12 mouse cellular contexts compared by ENCODE assay signal in the genomic region with DNA sequence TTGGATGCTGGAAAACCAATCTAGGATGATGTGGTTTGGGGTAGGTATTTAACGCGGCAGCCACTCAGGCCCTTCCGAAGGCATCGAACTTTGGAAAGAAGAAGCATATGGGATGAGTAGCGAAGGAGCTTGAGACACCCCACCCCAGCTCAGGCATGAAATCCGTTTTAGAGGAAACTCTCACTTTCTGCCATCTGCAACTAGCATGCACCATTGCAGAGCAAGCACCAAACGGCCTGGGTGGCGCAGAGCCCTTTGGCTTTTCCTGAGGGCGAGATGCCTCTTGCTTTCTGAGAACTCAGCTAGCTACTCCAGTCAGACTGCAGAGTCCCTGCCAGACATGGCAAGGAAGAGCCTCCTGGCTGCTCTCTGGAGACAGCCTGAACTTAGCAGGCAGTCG.
DNase-seq lines count a peak whose midpoint lies in the region; ATAC-seq and TF ChIP-seq lines count a peak whose summit lies in the region.
"Had no signal": no experiment of that assay in that cellular context is flagged by ENCODE, and none has a peak within 500 bp of the region (broad histone marks: within the 10 kb centered on the region; RNA-seq: fewer than 3 reads in every experiment).

No protein-coding gene starts in this region.

- TF ChIP-seq CTCF in midbrain, postnatal 0 days (IDR thresholded peaks at IDR 0.05), result no peak

- no peaks in the 10 kb centered on the region for H3K4me1 ChIP-seq in intestine, embryonic 14.5 days (replicated peaks; ENCODE audit: control insufficient read depth, insufficient read depth, low read length)
- H3K4me1 ChIP-seq in intestine, embryonic 15.5 days (replicated peaks), result no peaks in the 10 kb centered on the region
- H3K4me1 ChIP-seq in embryonic facial prominence, embryonic 15.5 days, result peaks cover 15% of the 10 kb centered on the region
- peaks cover 41% of the 10 kb centered on the region for H3K4me1 ChIP-seq in hindbrain, embryonic 14.5 days (replicated peaks; ENCODE audit: control insufficient read depth, insufficient read depth, low read length)
- peaks cover 16% of the 10 kb centered on the region; the same call in 1 of the 2 replicates for H3K4me1 ChIP-seq in midbrain, postnatal 0 days (ENCODE audit: insufficient read depth, low read length)
- H3K4me1 ChIP-seq in liver, embryonic 12.5 days, result no peaks in the 10 kb centered on the region

- H3K27me3 ChIP-seq in intestine, embryonic 14.5 days (replicated peaks; ENCODE audit: control insufficient read depth, insufficient read depth, low read length), result no peaks in the 10 kb centered on the region
- 0 out of 2 replicates have a peak, but pooled peaks cover 9% of the 10 kb centered on the region for H3K27me3 ChIP-seq in intestine, embryonic 15.5 days (replicated peaks)
- no peaks in the 10 kb centered on the region for H3K27me3 ChIP-seq in embryonic facial prominence, embryonic 15.5 days
- no peaks in the 10 kb centered on the region for H3K27me3 ChIP-seq in hindbrain, embryonic 14.5 days (ENCODE audit: control insufficient read depth, insufficient read depth, low read length)
- H3K27me3 ChIP-seq in midbrain, postnatal 0 days (ENCODE audit: insufficient read depth, low read length), result no peaks in the 10 kb centered on the region
- peaks cover 17% of the 10 kb centered on the region; the same call in 1 of the 2 replicates for H3K27me3 ChIP-seq in liver, embryonic 12.5 days (replicated peaks)

- 58% methylated on average over 10 of the region's 10 CpGs for WGBS in intestine, embryonic 14.5 days
- WGBS in intestine, embryonic 15.5 days, result 55% methylated on average over 10 of the region's 10 CpGs
- 30% methylated on average over 10 of the region's 10 CpGs for WGBS in embryonic facial prominence, embryonic 15.5 days
- WGBS in hindbrain, embryonic 14.5 days, result 44% methylated on average over 10 of the region's 10 CpGs
- WGBS in midbrain, postnatal 0 days, result 50% methylated on average over 10 of the region's 10 CpGs
- 44% methylated on average over 10 of the region's 10 CpGs for WGBS in liver, embryonic 12.5 days (ENCODE audit: insufficient replicate concordance)

- H3K4me2 ChIP-seq in intestine, embryonic 14.5 days (ENCODE audit: low read length), result peak overlapping the region; percentile 12; the same call in 1 of the 2 replicates
- no peak overlapping the region for H3K4me2 ChIP-seq in intestine, embryonic 15.5 days (replicated peaks)
- peak overlapping the region; percentile 32 for H3K4me2 ChIP-seq in embryonic facial prominence, embryonic 15.5 days (replicated peaks)
- peak overlapping the region; percentile 42 for H3K4me2 ChIP-seq in hindbrain, embryonic 14.5 days (replicated peaks)
- H3K4me2 ChIP-seq in midbrain, postnatal 0 days (ENCODE audit: low read depth, low read length, poor library complexity, severe bottlenecking), result peak overlapping the region; percentile 39; the same call in 1 of the 2 replicates
- H3K4me2 ChIP-seq in liver, embryonic 12.5 days, result no peak overlapping the region

- no peak for ATAC-seq in intestine, embryonic 14.5 days (replicated peaks; ENCODE audit: low FRiP score, low TSS enrichment, low read depth)
- ATAC-seq in intestine, embryonic 15.5 days, result no peak
- no peak for ATAC-seq in embryonic facial prominence, embryonic 15.5 days (ENCODE audit: insufficient number of reproducible peaks, low FRiP score, low TSS enrichment, low read depth)
- ATAC-seq in hindbrain, embryonic 14.5 days (ENCODE audit: low FRiP score), result no peak
- no peak for ATAC-seq in midbrain, postnatal 0 days (ENCODE audit: low FRiP score)
- ATAC-seq in liver, embryonic 12.5 days, result no peak

- DNase-seq in intestine, embryonic 14.5 days (ENCODE audit: low spot score), result no peak
- no peak for DNase-seq in hindbrain, embryonic 14.5 days (ENCODE audit: low spot score)
- peak; percentile 8 for DNase-seq in midbrain, postnatal 0 days (ENCODE audit: low spot score)
- DNase-seq in gastrocnemius, postnatal 25 days, result no peak
- DNase-seq in right cerebral cortex, postnatal 36 days (ENCODE audit: low spot score in 2 of 2), result no peak
- DNase-seq: cerebellum, postnatal 36 days; liver; thymus, postnatal 36 days had no signal

- no peaks in the 10 kb centered on the region for H3K36me3 ChIP-seq in intestine, embryonic 14.5 days (ENCODE audit: control insufficient read depth, insufficient read depth, low read length)
- no peaks in the 10 kb centered on the region for H3K36me3 ChIP-seq in intestine, embryonic 15.5 days
- no peaks in the 10 kb centered on the region for H3K36me3 ChIP-seq in embryonic facial prominence, embryonic 15.5 days
- no peaks in the 10 kb centered on the region for H3K36me3 ChIP-seq in hindbrain, embryonic 14.5 days (replicated peaks; ENCODE audit: control insufficient read depth, insufficient read depth)
- no peaks in the 10 kb centered on the region for H3K36me3 ChIP-seq in midbrain, postnatal 0 days (ENCODE audit: insufficient read depth, low read length)
- no peaks in the 10 kb centered on the region for H3K36me3 ChIP-seq in liver, embryonic 12.5 days

- H3K27ac ChIP-seq in intestine, embryonic 14.5 days (ENCODE audit: low read depth), result no peak overlapping the region
- no peak overlapping the region for H3K27ac ChIP-seq in intestine, embryonic 15.5 days
- peak overlapping the region; percentile 18 for H3K27ac ChIP-seq in embryonic facial prominence, embryonic 15.5 days (replicated peaks)
- peak overlapping the region; percentile 48 for H3K27ac ChIP-seq in hindbrain, embryonic 14.5 days
- H3K27ac ChIP-seq in midbrain, postnatal 0 days (ENCODE audit: low read depth, low read length), result no peak overlapping the region
- no peak overlapping the region for H3K27ac ChIP-seq in liver, embryonic 12.5 days
- H3K27ac ChIP-seq: kidney, postnatal 0 days had no signal

- no peak overlapping the region for H3K9ac ChIP-seq in intestine, embryonic 14.5 days (ENCODE audit: low read length)
- no peak overlapping the region for H3K9ac ChIP-seq in intestine, embryonic 15.5 days
- no peak overlapping the region for H3K9ac ChIP-seq in embryonic facial prominence, embryonic 15.5 days
- H3K9ac ChIP-seq in hindbrain, embryonic 14.5 days, result peak overlapping the region; percentile 21; the same call in 1 of the 2 replicates
- no peak overlapping the region for H3K9ac ChIP-seq in midbrain, postnatal 0 days (replicated peaks; ENCODE audit: low read length, poor library complexity, severe bottlenecking)
- H3K9ac ChIP-seq in liver, embryonic 12.5 days, result no peak overlapping the region

- no peaks in the 10 kb centered on the region for H3K9me3 ChIP-seq in intestine, embryonic 14.5 days (ENCODE audit: control insufficient read depth, low read length)
- H3K9me3 ChIP-seq in intestine, embryonic 15.5 days, result no peaks in the 10 kb centered on the region
- no peaks in the 10 kb centered on the region for H3K9me3 ChIP-seq in embryonic facial prominence, embryonic 15.5 days (replicated peaks)
- H3K9me3 ChIP-seq in hindbrain, embryonic 14.5 days (ENCODE audit: control insufficient read depth, low read length), result no peaks in the 10 kb centered on the region
- H3K9me3 ChIP-seq in midbrain, postnatal 0 days (ENCODE audit: low read length), result no peaks in the 10 kb centered on the region
- no peaks in the 10 kb centered on the region for H3K9me3 ChIP-seq in liver, embryonic 12.5 days (replicated peaks)

- H3K4me3 ChIP-seq in intestine, embryonic 14.5 days (ENCODE audit: low read depth, low read length), result no peak overlapping the region
- H3K4me3 ChIP-seq in intestine, embryonic 15.5 days (replicated peaks), result no peak overlapping the region
- H3K4me3 ChIP-seq in embryonic facial prominence, embryonic 15.5 days (replicated peaks), result no peak overlapping the region
- H3K4me3 ChIP-seq in hindbrain, embryonic 14.5 days (replicated peaks; ENCODE audit: low read length), result no peak overlapping the region
- no peak overlapping the region; the same call in 1 of the 2 replicates for H3K4me3 ChIP-seq in midbrain, postnatal 0 days (ENCODE audit: low read depth, low read length)
- no peak overlapping the region for H3K4me3 ChIP-seq in liver, embryonic 12.5 days

Comparison
In these comparisons a context has a peak if more than half of its experiments do, and no peak if none do; other contexts are left out.
1. H3K4me2 ChIP-seq: peak in intestine, embryonic 14.5 days (single experiment), embryonic facial prominence, embryonic 15.5 days (single experiment), hindbrain, embryonic 14.5 days (single experiment) and midbrain, postnatal 0 days (single experiment); none in intestine, embryonic 15.5 days (single experiment) and liver, embryonic 12.5 days (single experiment).
2. H3K27ac ChIP-seq: peak in embryonic facial prominence, embryonic 15.5 days (single experiment) and hindbrain, embryonic 14.5 days (single experiment); none in intestine, embryonic 14.5 days (single experiment), intestine, embryonic 15.5 days (single experiment), midbrain, postnatal 0 days (single experiment) and liver, embryonic 12.5 days (single experiment).